Mouse (Mus musculus): ENCODE results near the gene Xirp1.
A peak's percentile ranks its signal among the peaks of the same experiment; 100 is the strongest.

The Xirp1 gene

GRCm38 (mm10) chr9:119984536-119985011 is 38.8 kb downstream of the Xirp1 start, which contains the start of gene Csrnp1:
Gene Csrnp1, minus strand, starts transcription at chr9:119984658.
- no peak for DNase-seq

GRCm38 (mm10) chr9:119983585-119984535 is 39.5 kb downstream of the Xirp1 start:
- peak; percentile 95 for DNase-seq

GRCm38 (mm10) chr9:119982956-119983551 is 40.3 kb downstream of the Xirp1 start:
- DNase-seq, result peak; percentile 80

- DNase-seq, result peak; percentile 89
Observed at GRCm38 (mm10) chr9:119982241-119982811, 41.1 kb downstream of the Xirp1 start.

- DNase-seq, result peak; percentile 93
Observed at GRCm38 (mm10) chr9:119981183-119982179, 41.9 kb downstream of the Xirp1 start.

GRCm38 (mm10) chr9:119980770-119981182 is 42.6 kb downstream of the Xirp1 start:
- DNase-seq, result no peak

- peak; percentile 0 for DNase-seq
Observed at GRCm38 (mm10) chr9:119979749-119980148, 43.6 kb downstream of the Xirp1 start.

- DNase-seq, result peak; percentile 45
Observed at GRCm38 (mm10) chr9:119978811-119979441, 44.5 kb downstream of the Xirp1 start.

GRCm38 (mm10) chr9:119978151-119978810 is 45.1 kb downstream of the Xirp1 start:
- peak; percentile 45 for DNase-seq

- peak; percentile 45 for DNase-seq
Observed at GRCm38 (mm10) chr9:119977557-119978060, 45.8 kb downstream of the Xirp1 start.

GRCm38 (mm10) chr9:119976704-119977556 is 46.5 kb downstream of the Xirp1 start:
- DNase-seq, result peak; percentile 39

- no peak for DNase-seq
Observed at GRCm38 (mm10) chr9:119975286-119975685, 48.1 kb downstream of the Xirp1 start.

- no peak for DNase-seq
Observed at GRCm38 (mm10) chr9:119974609-119975008, 48.8 kb downstream of the Xirp1 start.

- peak; percentile 34 for DNase-seq
Observed at GRCm38 (mm10) chr9:119973869-119974520, 49.4 kb downstream of the Xirp1 start.

- no peak for DNase-seq
Observed at GRCm38 (mm10) chr9:119973281-119973680, 50.1 kb downstream of the Xirp1 start.

GRCm38 (mm10) chr9:119972582-119972981 is 50.8 kb downstream of the Xirp1 start:
- DNase-seq, result peak; percentile 24

- DNase-seq, result no peak
Observed at GRCm38 (mm10) chr9:119972166-119972565, 51.2 kb downstream of the Xirp1 start.

GRCm38 (mm10) chr9:119970763-119971656 is 52.4 kb downstream of the Xirp1 start:
- DNase-seq, result peak; percentile 55

Data from lung, postnatal 36 days (tissue).